Mouse (Mus musculus) left cerebral cortex, adult 11 months (tissue): ENCODE results near the gene Tmem38a.
A peak's percentile ranks its signal among the peaks of the same experiment; 100 is the strongest.

Experiments used
- DNase-seq: peaks from one replicate; pipeline ENCODE4 v3.0.0; 2022; ENCODE audit warnings: low spot score

Tmem38a gene

GRCm38 (mm10) chr8:72571611-72572473 is at the start of gene Tmem38a:
Gene Tmem38a, plus strand, starts transcription at chr8:72572055.
- DNase-seq = peak; percentile 73

GRCm38 (mm10) chr8:72532103-72532502 is 39.8 kb upstream of the Tmem38a start:
- DNase-seq = no peak

- no peak for DNase-seq
Measured at GRCm38 (mm10) chr8:72534888-72535287, 37.0 kb upstream of the Tmem38a start.

- no peak for DNase-seq
Measured at GRCm38 (mm10) chr8:72539234-72539633, 32.6 kb upstream of the Tmem38a start.

- DNase-seq = no peak
Measured at GRCm38 (mm10) chr8:72547122-72547801, 24.6 kb upstream of the Tmem38a start.

GRCm38 (mm10) chr8:72547802-72548643 is 23.8 kb upstream of the Tmem38a start, which contains the start of gene Med26:
Gene Med26, minus strand, starts transcription at chr8:72548270.
- peak; percentile 97 for DNase-seq

- peak; percentile 57 for DNase-seq
Measured at GRCm38 (mm10) chr8:72548644-72549313, 23.1 kb upstream of the Tmem38a start.

GRCm38 (mm10) chr8:72549314-72549892 is 22.5 kb upstream of the Tmem38a start:
- no peak for DNase-seq

- no peak for DNase-seq
Measured at GRCm38 (mm10) chr8:72555770-72556169, 16.1 kb upstream of the Tmem38a start.

- no peak for DNase-seq
Measured at GRCm38 (mm10) chr8:72561111-72561689, 10.7 kb upstream of the Tmem38a start.

GRCm38 (mm10) chr8:72565970-72566369 is 5.9 kb upstream of the Tmem38a start:
- no peak for DNase-seq

- peak; percentile 97 for DNase-seq
Measured at GRCm38 (mm10) chr8:72570633-72571610, 933 bp upstream of the Tmem38a start, which contains the start of gene Smim7. Gene Smim7, minus strand, starts transcription at chr8:72571088.

- DNase-seq = no peak
Measured at GRCm38 (mm10) chr8:72572507-72572906, 652 bp downstream of the Tmem38a start.

- no peak for DNase-seq
Measured at GRCm38 (mm10) chr8:72573450-72573849, 1.6 kb downstream of the Tmem38a start.

- DNase-seq = no peak
Measured at GRCm38 (mm10) chr8:72575915-72576314, 4.1 kb downstream of the Tmem38a start.

- DNase-seq = no peak
Measured at GRCm38 (mm10) chr8:72577266-72577665, 5.4 kb downstream of the Tmem38a start.

GRCm38 (mm10) chr8:72577941-72578340 is 6.1 kb downstream of the Tmem38a start:
- no peak for DNase-seq

GRCm38 (mm10) chr8:72579374-72579773 is 7.5 kb downstream of the Tmem38a start:
- no peak for DNase-seq

- DNase-seq = no peak
Measured at GRCm38 (mm10) chr8:72583056-72583771, 11.4 kb downstream of the Tmem38a start.
